Mouse (Mus musculus): ENCODE data around the gene Dll3.
A peak's percentile ranks its signal among the peaks of the same experiment; 100 is the strongest.

The Dll3 gene

DNA sequence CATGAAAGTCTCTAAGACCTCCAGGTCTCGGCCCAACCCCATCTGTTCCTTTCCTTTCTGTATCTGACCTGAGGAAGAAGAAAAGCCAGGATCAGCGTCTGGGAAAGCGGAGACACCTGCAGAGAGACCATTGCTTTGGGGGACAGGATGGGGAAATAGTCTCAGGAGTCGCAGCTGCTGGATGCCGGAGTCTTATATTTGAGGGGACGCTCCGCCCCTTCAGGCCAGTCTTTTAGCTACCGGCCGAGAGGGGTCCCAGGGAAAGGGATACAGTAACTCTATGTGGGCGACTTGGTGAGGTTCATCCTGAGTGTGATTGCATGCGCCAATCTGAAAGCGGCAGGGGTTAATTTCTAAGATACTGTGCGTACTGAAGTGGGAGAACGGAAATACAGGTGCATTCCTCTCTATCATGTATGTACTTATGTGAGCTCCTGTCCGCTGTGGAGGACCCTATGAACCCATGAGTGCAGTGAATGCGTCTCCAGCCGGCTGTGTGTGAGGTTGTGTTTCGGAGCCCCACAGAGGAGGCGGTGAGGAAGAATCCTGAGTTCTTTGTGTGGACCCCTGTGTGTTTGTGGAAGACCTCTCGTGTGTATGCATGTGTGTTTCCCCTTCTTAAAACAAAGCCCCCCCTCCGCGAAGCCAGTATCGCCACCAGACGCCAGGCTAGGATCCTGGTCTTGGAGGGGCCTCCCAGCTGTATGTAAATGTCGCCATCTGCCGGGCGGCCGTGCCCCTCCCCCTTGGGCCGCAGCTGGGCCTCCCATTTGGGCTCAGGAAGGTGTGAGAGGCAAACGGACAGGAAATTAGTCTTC lies at the start of gene Dll3:
Gene Dll3, minus strand, starts transcription at position 623 of the 818 bp plus-strand sequence.
- DNase-seq, result peak; percentile 32 to 48

DNA sequence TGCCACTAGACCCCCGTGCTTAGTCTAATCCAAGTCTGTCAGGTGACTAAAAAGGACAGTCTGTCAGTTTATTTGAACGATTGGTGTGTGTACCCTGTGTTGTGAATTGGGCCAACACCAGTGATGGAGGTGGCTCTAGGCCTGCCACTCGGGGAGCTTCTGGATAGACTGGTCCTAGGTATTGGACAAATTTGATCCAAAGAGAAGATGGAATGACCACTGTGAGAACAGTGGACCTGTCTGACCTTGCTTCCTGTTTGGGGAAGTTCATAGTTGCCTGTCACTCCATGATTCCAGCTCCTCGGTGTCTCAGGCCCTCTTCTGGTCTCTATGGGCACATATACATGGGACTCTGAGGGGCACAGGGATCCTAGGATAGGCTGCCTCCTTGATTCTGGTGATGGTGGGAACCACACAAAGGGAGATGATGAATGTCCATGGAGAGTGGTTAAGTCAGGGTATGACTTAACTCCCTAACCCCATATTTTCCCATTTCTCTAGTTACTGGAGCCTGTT lies 49.7 kb upstream of the Dll3 start:
- no peak for DNase-seq

DNA sequence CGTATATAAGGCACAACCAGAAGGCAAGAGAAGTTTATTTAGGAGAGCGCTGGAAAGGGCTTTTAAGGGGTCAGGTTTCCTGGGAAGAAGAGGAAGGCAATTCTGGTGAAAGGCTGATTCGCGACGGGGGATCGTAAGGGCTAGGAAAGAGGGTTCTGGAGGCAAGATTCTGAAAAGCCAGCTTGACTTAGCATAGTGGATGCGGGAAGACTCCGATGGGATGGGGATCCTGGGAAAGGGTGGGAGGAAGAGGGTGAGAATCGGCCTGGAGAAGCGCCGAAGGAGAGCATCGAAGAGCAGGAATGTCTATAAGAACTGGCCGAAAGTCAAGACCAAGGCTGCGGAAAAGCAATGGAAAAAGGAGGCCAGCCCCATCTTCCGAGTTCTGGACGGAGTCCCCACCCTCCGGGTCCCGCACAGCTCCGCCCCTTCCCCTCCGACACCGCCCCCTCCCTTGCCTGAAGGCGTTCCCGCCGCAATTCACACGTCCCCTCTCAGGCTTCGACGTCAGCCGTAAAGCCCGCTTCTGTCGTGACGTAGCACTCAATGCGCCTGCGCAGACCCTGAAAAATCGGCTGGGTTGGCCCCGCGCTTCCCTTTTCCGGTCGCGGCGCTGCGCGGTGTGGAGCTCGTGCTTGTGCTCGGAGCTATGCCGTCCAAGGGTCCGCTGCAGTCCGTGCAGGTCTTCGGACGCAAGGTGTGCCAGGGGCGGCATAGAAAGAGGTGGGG lies 48.3 kb upstream of the Dll3 start, which contains the start of gene Rps16:
Gene Rps16, plus strand, starts transcription at position 498 of the 729 bp plus-strand sequence.
- DNase-seq, result peak; percentile 98

DNA sequence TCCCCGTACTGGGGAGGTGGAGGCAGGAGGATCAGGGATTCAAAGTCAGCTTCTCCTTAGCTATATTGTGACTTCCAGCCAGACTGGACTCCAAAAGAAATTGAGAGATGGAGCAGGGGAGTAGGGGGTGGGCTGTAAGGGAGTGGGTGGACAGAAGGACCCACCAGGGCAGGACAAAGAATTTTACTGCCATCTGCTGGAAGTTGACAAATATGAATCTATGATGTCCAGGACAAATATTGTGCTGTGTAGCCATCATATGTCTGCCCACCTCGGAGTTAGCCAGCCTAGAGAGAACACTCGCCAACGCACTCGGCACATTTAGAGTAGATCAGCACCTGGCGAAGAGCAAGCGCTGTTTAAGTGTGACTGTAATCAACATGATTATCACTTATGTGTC lies 46.6 kb upstream of the Dll3 start:
- no peak for DNase-seq

DNA sequence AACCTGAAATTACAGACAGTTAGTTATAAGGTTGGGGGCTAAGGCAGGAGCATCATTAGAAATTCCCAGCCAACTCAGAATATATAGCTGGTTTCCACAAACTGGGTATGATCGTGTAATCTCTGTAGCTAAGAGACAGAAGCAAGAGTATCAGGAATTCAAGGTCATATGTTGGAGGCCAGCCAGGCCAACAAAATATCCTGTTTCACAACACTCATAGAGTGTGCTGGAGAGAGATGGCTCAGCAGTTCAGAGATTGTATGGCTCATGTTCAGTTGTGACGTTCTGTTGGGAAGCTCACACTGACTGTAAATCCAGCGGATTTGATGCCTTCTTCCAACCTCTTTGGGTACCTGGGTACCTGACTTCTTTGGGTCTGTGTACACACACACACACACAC lies 45.7 kb upstream of the Dll3 start:
- no peak for DNase-seq

DNA sequence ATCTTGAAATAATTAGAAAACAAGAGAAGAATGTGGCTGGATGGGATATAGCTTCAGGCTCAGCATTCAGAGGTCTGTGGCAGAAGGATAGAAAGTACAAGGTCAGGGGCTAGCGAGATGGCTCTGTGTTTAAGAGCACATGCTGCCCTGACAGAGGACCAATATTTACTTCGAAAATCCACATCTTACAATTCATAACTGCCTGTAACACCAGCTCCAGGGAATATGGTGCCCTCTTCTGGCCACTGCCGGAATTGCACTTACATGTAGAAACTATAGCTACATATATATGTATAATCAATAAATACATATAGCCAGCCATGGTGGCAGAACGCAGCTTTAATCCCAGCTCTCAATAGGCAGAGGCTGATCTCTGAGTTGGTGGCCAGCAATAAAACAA lies 42.6 kb upstream of the Dll3 start:
- peak; percentile 39 to 45 for DNase-seq

DNA sequence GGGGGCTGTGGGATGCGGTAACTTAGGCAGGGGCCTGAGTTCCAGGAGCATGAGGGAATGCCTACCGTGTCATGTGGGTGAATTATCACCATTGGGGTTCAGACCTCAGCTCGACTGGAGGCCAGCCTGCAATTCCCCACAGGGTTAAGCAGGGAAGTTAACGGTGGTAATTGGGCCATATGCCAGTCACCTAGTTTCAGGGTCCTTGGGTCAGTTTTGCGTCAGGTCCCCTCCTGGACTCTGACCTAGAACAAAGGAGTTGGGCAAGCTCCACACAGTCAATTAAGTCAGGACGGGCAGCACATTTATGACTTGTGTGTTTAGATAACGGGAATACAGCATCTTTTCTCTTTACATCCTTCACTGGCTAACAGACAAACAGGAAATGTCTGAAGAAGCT lies 39.3 kb upstream of the Dll3 start:
- no peak for DNase-seq

DNA sequence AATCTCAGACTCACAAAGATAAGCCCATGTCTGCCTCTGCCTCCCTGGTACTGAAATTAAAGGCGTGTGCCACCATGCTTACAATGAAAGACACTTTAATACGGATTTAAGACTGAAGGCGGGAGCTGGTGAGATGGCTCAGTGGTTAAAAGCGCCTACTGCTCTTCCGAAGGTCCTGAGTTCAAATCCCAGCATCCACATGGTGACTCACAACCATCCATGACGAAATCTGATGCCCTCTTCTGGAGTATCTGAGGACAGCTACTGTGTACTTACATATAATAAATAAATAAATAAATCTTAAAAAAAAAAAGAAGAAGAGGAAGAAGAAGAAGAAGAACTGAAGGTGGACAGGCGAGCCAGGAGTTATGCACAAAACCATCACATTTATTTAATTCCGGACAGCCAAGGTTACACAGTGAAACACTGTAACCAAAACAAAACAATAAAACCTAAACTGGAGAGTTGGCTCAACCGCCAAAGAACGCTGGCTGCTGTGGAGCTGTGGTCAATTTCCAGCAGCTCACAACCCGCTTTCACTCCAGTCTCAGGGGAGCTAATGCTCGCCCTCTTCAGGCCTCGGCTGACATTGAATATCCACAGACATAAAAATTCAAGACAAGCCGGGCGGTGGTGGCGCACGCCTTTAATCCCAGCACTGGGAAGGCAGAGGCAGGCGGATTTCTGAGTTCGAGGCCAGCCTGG lies 37.3 kb upstream of the Dll3 start:
- peak; percentile 68 to 73 for DNase-seq

DNA sequence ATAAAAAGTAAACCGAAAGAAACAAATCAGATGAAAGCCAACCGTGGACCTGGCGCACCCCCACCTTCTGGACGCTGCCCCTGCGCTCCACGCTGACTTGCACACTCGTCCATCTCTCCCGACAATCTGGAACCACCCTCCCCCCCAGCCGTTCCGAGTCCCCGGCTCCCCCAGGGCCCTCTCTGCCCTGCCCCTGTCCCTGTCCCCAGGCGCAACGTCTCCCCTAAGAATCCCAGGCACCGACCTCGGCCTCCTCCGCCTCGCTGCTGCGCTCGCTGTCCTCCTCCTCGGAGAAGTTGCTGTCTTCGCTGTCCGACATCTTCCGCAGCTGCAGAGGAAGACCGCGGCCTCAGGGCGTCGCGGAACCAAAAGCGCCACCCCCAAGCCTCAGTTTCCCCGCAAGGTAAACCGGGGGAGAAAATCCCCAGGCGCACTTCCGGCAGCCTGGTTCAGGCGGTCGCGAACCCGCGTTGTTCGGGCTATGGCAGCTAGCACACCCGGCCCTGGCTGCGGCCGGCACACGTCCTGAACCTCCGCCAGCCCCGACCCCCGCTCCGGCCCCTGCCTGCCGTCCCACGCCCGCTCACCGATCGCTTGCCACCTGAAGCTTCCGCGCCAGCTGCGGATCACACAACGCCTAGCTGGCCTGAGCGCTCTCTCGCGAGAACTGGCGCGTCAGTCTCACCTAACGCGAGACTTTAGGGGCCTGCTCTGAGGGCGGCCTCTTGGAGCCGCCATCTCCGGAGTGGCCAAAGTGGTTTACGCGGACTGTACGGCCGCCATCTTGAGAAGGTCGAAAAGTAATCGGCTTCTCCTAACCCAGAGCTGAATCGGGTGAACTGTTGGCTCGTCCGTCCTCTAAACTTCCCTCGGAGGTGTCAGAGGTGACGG lies 36.3 kb upstream of the Dll3 start, which contains the start of gene Supt5:
Gene Supt5, minus strand, starts transcription at position 639 of the 891 bp plus-strand sequence.
- DNase-seq, result peak; percentile 99

DNA sequence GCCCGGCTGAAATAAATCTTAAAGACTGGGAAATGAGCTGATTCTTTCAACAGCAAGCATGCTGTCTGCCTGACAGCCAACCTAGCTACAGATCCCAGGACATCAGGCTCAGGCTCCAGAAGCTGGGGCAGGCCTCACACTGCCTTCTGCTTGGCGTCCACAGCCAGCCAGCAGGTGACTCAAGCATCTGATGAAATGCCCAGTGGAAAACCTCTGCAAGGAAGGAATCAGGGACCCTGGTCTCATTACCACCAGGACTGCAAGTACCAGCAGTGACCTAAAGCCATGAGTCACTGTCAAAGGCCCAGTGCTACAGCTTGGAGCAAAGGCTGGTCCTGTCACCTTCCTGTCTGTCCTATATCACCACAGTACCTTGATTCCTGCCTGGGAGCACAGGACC lies 33.4 kb upstream of the Dll3 start:
- no peak for DNase-seq

DNA sequence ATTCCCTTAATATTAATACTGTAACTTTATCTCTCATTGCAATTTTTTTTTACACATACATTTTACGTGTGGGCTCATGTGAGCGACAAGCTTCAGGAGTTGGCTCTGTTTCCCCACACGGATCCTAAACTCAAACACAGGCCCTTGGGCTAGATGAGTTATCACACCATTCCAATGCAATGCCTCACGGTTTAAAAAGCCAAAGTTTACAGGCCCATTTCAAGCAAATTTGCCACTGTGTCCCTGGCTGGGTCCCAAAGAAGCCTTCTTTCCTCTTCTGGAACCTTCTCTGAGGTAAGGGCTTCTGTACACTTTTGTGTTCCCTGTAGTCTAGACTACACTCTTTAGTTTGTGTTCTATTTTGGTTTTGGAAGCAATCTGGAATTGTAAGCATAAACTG lies 32.5 kb upstream of the Dll3 start:
- no peak for DNase-seq

DNA sequence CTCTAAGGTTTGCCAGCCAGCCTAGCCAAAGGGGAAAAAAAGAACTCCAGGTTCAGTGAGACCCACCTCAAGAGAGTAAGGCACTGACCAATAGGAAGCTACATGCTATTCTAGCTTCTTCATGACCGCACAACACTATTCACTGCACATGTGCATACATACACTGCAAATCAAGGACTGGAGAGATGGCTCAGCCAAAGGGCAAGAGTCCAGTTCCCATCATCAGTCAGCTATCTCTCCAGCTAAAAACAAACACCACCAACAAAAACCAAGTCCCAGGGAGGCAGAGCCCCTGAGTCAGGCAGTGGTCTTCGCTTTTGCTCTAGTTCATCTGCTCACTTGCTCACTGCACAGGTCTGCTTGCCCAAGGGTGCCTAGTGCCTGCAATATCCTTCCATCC lies 26.2 kb upstream of the Dll3 start:
- no peak for DNase-seq

DNA sequence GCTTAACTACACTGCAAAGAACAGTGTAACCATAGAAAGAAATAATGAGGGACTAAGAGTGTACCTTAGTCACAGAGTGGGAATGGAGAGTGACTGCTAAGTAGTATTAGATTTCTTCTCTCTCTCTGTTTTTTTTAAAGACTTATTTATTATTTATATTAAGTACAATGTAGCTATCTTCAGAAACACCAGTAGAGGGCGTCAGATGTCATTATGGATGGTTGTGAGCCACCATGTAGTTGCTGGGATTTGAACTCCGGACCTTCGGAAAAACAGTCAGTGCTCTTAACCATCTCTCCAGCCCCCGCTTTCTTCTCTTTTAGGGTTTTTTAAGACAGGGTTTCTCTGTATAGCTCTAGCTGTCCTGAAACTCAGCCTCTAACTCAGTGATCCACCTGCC lies 24.4 kb upstream of the Dll3 start:
- no peak for DNase-seq

DNA sequence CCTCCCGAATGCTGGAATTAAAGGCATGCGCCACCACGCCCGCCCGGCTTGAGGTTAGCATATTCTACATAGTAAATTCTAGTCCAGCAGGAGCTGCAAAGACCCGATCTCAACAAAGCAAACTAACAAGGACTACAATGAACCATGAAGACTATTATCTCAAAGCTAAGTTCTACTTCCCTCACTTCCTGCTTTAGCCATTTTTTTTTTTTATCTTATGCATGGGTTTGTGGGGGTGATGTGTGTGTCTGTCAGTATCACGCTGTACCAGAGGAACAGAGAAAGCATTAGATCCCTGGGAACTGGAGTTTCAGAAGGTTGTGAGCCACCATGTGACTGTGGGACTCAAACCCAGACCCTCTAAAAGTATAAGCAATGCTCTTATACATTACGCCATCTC lies 23.3 kb upstream of the Dll3 start:
- DNase-seq, result no peak

DNA sequence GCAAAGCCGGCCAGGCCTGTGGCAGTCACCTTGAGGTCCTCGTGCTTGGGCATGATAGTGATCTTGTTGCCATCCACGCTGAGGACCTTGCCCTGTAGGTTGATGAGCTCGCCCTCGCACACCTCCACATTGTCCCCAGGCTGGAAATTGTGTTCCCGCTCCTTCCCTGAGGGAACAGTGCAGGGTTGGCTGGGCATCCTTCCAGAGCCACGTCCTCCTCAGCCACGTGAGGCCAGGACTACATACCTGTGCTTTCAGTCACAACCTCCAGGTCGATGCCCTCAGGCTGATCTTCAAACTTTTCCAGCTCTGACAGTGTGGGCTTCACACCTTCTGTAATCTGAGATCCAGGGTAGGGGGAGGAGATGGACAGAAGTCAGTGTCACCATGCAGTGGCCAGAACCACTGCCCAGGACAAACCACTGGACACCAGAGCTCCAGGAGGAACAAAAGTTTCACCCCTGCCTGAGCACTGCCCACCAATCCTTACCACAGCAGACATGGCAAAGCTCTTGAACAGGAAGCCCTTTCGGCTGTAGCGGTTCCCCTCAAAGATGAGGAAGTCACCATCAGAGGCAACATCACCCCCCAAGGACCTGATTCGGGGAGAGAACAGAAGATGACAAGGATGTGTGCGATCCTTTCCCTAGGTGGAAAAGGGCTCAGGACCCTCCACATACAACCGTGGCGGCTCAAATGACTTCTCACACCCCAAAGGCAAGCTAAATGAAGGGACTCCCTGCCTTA lies 20.1 kb upstream of the Dll3 start:
- DNase-seq, result no peak

DNA sequence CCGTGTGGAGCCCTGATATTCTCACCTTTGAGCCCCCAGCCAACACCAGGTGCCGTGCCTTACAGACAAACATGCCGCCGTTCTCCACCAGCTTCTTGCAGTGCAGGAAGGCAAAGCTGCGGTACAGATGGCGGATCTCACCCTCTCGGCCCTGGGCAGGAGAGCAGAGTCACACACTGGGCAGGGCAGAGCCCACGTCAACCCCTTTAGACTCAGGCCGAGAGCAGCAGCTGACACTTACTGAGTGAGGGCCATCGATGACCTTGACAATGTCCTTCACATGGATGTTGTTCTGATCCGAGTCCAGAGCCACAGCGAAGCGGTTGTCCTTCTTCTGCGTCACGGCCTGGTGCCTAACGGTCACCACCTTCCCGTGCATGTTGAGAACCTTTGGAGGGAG lies 16.7 kb upstream of the Dll3 start:
- no peak for DNase-seq

DNA sequence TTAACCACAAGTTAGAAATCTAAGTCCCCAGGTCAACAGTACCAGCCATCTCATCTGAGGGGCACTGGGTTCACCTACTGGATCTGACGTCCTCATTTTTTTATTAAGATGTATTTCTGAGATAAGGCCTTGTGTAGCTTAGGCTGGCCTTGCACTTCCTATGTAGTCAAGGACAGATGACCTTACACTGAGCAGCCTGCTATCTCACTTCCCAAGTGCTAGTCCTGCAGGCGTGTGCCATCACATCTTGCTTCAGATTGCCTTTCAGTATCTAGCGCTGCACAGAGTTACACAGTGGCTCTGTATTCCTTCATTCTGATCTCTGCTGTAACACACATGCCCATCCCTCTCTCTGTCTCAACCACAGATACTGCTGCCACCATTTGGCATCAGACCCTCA lies 16.0 kb upstream of the Dll3 start:
- no peak for DNase-seq

DNA sequence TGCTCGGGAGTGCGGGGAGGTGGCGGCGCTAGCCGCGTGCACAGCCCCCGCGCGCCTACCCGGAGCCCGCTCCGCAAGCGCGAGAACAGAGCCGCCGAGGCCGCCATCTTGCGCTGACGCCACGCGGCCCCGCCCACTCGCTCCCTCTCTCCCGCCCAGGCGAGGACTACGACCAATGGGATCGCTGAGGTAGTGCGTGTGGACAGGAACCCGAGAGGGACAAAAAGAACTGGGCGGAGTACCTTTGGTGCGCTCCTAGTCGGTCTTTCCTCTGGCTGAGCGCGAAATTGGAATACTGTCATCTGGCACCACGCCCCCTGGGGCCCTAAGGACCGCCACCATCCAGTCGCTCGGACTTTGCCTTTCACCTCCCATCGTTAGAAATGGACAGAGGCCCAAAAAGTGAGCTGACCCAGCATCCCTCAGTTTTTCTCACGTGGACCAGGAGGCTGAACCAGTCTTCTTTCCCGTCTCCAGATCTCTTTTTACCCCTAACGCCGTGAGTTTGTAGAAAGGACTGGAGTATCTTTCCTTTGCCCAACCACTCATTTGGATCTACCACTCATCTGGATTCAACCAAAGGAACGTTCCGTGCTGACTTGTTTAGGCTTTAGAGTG lies 10.0 kb upstream of the Dll3 start, which contains the start of gene Timm50:
Gene Timm50, minus strand, starts transcription at position 147 of the 618 bp plus-strand sequence.
- DNase-seq, result peak; percentile 98

DNA sequence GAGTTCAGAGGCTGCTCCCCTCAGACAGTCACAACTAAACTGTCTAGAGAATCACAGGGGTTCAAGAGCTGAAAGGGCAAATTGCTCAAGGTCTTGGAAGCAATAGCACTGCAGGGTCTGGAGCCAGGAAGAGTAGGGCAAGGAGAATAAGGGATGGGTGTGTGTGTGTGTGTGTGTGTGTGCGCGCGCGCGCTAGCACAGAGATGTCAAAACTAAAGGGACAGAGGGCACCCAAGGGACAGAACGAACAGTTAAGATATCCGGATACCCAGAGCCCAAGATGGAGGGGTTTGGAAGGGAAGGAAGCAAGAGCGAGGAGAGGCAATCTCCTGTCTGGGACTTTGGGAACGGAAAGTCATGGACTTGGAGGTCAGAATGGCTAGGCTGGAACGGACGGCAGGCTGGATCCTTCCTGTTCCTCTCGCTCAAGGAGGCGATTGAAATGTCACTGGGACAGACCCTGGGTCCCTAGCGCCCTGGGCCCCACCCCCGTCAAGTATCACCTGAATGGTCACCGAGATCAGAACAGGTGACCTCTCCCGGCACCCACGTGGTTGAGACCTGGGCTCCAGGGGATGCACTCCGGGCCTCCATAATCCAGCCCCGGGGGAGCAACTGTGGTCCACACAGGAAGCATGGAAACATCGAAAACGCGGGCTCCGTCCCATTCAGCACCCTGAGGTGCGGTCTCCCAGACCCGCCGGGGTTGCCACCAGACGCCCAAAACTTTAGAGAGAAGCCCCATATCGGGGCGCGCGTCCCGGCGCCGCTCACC lies 9.3 kb upstream of the Dll3 start:
- peak in 1 of 2 experiments; percentile 36 for DNase-seq

DNA sequence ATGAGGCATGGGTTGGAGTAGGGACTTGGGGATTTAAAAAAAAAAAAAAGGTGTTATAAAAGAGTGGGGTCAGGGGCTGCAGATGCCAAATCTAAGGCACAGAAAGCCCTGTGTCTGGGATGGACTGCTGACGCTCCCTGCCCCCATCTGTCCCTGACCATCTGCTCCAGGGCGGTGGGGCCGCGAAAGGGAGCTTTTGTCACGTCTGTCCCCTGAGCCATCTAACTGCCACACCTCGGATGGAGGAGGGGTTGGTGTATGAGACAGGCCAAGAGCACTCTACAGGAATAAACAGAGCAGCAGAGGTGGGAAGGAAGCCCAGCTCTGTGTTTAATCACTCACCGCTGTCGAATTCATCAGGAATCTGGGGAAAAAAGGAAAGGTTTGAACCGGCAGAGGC lies 7.7 kb upstream of the Dll3 start:
- DNase-seq, result no peak

Data from lung, adult 18-20 months (tissue).